Mouse (Mus musculus) G1E (cell line): ENCODE data around the gene Zbed4.

Source experiments
- CTCF ChIP-seq: IDR thresholded peaks from 2 replicates; pipeline ENCODE4 v1.5.1; 2012; ENCODE audit warnings: low read depth, low read length, inconsistent platforms, mixed read lengths
- GATA1 ChIP-seq: IDR thresholded peaks from 2 replicates; pipeline ENCODE4 v1.6.1; 2012; ENCODE audit warnings: borderline replicate concordance, low read length, inconsistent platforms, mixed read lengths
- POLR2AphosphoS5 ChIP-seq: IDR thresholded peaks from 2 replicates; pipeline ENCODE4 v1.6.1; 2012; ENCODE audit warnings: low read depth, low read length, inconsistent platforms; ENCODE audit not compliant: insufficient replicate concordance
- TAL1 ChIP-seq: conservative IDR thresholded peaks from 2 replicates; pipeline ENCODE4 v1.6.1; 2012; ENCODE audit warnings: low read depth, low read length, inconsistent platforms, mixed read lengths

GRCm38 (mm10) chr15:88736166-88736565, 15.3 kb upstream of the Zbed4 start:
- TF ChIP-seq CTCF, result no peak
- TF ChIP-seq TAL1, result no peak
- TF ChIP-seq POLR2AphosphoS5, result no peak
- no peak for TF ChIP-seq GATA1
